Mouse (Mus musculus): ENCODE measurements around the gene Zfp872. TPM values are rescaled to one million over a fixed set of nuclear protein-coding genes. Genes with fewer than 3 reads are reported as not detected.
A peak's percentile ranks its signal among the peaks of the same experiment; 100 is the strongest.

The Zfp872 gene
- polyA plus RNA-seq, 1 experiment = not detected

- H3K4me3 ChIP-seq (replicated peaks; ENCODE audit: control insufficient read depth, low read depth, low read length) = peak overlapping the region; percentile 72
- WGBS = 4% methylated on average over 53 of the region's 54 CpGs
These were observed 22.9 kb upstream of the Zfp872 start for GRCm38 (mm10) chr9:22164711-22165668.

GRCm38 (mm10) chr9:22165964-22166363 lies 21.9 kb upstream of the Zfp872 start:
- TF ChIP-seq CTCF (IDR thresholded peaks at IDR 0.05; ENCODE audit: control insufficient read depth, insufficient read depth, low read length) (no peak), POLR2A (IDR thresholded peaks at IDR 0.05; ENCODE audit: borderline replicate concordance, control insufficient read depth, low read depth, low read length) (no peak)
- Histone ChIP-seq H3K27ac (ENCODE audit: control insufficient read depth, insufficient read depth, low read depth, low read length, poor library complexity) (no peak overlapping the region), H3K4me3 (replicated peaks; ENCODE audit: control insufficient read depth, low read depth, low read length) (no peak overlapping the region), H3K4me1 (ENCODE audit: control insufficient read depth, insufficient read depth, low read length) (no peaks in the 10 kb centered on the region)
- 46% methylated on average over 6 of the region's 6 CpGs for WGBS

More at GRCm38 (mm10) chr9:22164711-22165668, 22.9 kb upstream of the Zfp872 start:
- TF ChIP-seq POLR2A (IDR thresholded peaks at IDR 0.05; ENCODE audit: borderline replicate concordance, control insufficient read depth, low read depth, low read length) (peak; percentile 19; the same call in 1 of the 2 replicates), CTCF (IDR thresholded peaks at IDR 0.05; ENCODE audit: control insufficient read depth, insufficient read depth, low read length) (no peak)
- Histone ChIP-seq H3K4me1 (ENCODE audit: control insufficient read depth, insufficient read depth, low read length) (no peaks in the 10 kb centered on the region), H3K27ac (ENCODE audit: control insufficient read depth, insufficient read depth, low read depth, low read length, poor library complexity) (peak overlapping the region; percentile 38; the same call in 1 of the 2 replicates)

GRCm38 (mm10) chr9:22166686-22167085 lies 21.2 kb upstream of the Zfp872 start:
- H3K4me3 ChIP-seq (replicated peaks; ENCODE audit: control insufficient read depth, low read depth, low read length) = no peak overlapping the region
- no peak overlapping the region for H3K27ac ChIP-seq (ENCODE audit: control insufficient read depth, insufficient read depth, low read depth, low read length, poor library complexity)
- 88% methylated on average over 10 of the region's 10 CpGs for WGBS
- TF ChIP-seq CTCF (IDR thresholded peaks at IDR 0.05; ENCODE audit: control insufficient read depth, insufficient read depth, low read length) = no peak
- no peak for TF ChIP-seq POLR2A (IDR thresholded peaks at IDR 0.05; ENCODE audit: borderline replicate concordance, control insufficient read depth, low read depth, low read length)
- no peaks in the 10 kb centered on the region for H3K4me1 ChIP-seq (ENCODE audit: control insufficient read depth, insufficient read depth, low read length)

GRCm38 (mm10) chr9:22167751-22168150 lies 20.1 kb upstream of the Zfp872 start:
- Histone ChIP-seq H3K4me1 (ENCODE audit: control insufficient read depth, insufficient read depth, low read length) (no peaks in the 10 kb centered on the region), H3K4me3 (replicated peaks; ENCODE audit: control insufficient read depth, low read depth, low read length) (no peak overlapping the region), H3K27ac (ENCODE audit: control insufficient read depth, insufficient read depth, low read depth, low read length, poor library complexity) (no peak overlapping the region)
- TF ChIP-seq CTCF (IDR thresholded peaks at IDR 0.05; ENCODE audit: control insufficient read depth, insufficient read depth, low read length) (no peak), POLR2A (IDR thresholded peaks at IDR 0.05; ENCODE audit: borderline replicate concordance, control insufficient read depth, low read depth, low read length) (no peak)
- 95% methylated on average over 4 of the region's 4 CpGs for WGBS

- Histone ChIP-seq H3K4me3 (replicated peaks; ENCODE audit: control insufficient read depth, low read depth, low read length) (no peak overlapping the region), H3K4me1 (ENCODE audit: control insufficient read depth, insufficient read depth, low read length) (no peaks in the 10 kb centered on the region), H3K27ac (ENCODE audit: control insufficient read depth, insufficient read depth, low read depth, low read length, poor library complexity) (no peak overlapping the region)
- WGBS = 90% methylated on average over 11 of the region's 11 CpGs
- TF ChIP-seq CTCF (IDR thresholded peaks at IDR 0.05; ENCODE audit: control insufficient read depth, insufficient read depth, low read length) (no peak), POLR2A (IDR thresholded peaks at IDR 0.05; ENCODE audit: borderline replicate concordance, control insufficient read depth, low read depth, low read length) (no peak)
These were observed 18.6 kb upstream of the Zfp872 start for GRCm38 (mm10) chr9:22169327-22169726.

- WGBS = 78% methylated on average over 4 of the region's 4 CpGs
- H3K27ac ChIP-seq (ENCODE audit: control insufficient read depth, insufficient read depth, low read depth, low read length, poor library complexity) = no peak overlapping the region
- no peaks in the 10 kb centered on the region for H3K4me1 ChIP-seq (ENCODE audit: control insufficient read depth, insufficient read depth, low read length)
- no peak for TF ChIP-seq CTCF (IDR thresholded peaks at IDR 0.05; ENCODE audit: control insufficient read depth, insufficient read depth, low read length)
- no peak overlapping the region for H3K4me3 ChIP-seq (replicated peaks; ENCODE audit: control insufficient read depth, low read depth, low read length)
These were observed 15.6 kb upstream of the Zfp872 start for GRCm38 (mm10) chr9:22172318-22172717.

GRCm38 (mm10) chr9:22196412-22196811 lies 8.5 kb downstream of the Zfp872 start:
- 47% methylated on average over 5 of the region's 5 CpGs for WGBS
- Histone ChIP-seq H3K4me3 (replicated peaks; ENCODE audit: control insufficient read depth, low read depth, low read length) (no peak overlapping the region), H3K4me1 (ENCODE audit: control insufficient read depth, insufficient read depth, low read length) (no peaks in the 10 kb centered on the region; the same call in 1 of the 2 replicates), H3K27ac (ENCODE audit: control insufficient read depth, insufficient read depth, low read depth, low read length, poor library complexity) (no peak overlapping the region)
- TF ChIP-seq CTCF (IDR thresholded peaks at IDR 0.05; ENCODE audit: control insufficient read depth, insufficient read depth, low read length) (no peak), POLR2A (IDR thresholded peaks at IDR 0.05; ENCODE audit: borderline replicate concordance, control insufficient read depth, low read depth, low read length) (no peak)

GRCm38 (mm10) chr9:22213785-22214194 lies 25.9 kb downstream of the Zfp872 start:
- WGBS = 60% methylated on average over 2 of the region's 2 CpGs
- TF ChIP-seq POLR2A (IDR thresholded peaks at IDR 0.05; ENCODE audit: borderline replicate concordance, control insufficient read depth, low read depth, low read length) (no peak), CTCF (IDR thresholded peaks at IDR 0.05; ENCODE audit: control insufficient read depth, insufficient read depth, low read length) (no peak)

More at GRCm38 (mm10) chr9:22213785-22214194, 25.9 kb downstream of the Zfp872 start:
- H3K27ac ChIP-seq (ENCODE audit: control insufficient read depth, insufficient read depth, low read depth, low read length, poor library complexity) = no peak overlapping the region
- H3K4me3 ChIP-seq (replicated peaks; ENCODE audit: control insufficient read depth, low read depth, low read length) = no peak overlapping the region
- no peaks in the 10 kb centered on the region for H3K4me1 ChIP-seq (ENCODE audit: control insufficient read depth, insufficient read depth, low read length)
